Mouse (Mus musculus) kidney, adult 2 months (tissue): Measurements from ENCODE around the gene Spint2.

Source experiments
- CTCF ChIP-seq: fragments of 200-500 bp; conservative IDR thresholded peaks from 2 replicates; pipeline ENCODE4 v1.5.1; 2011; ENCODE audit warnings: low read depth, mild to moderate bottlenecking, control low read depth, low read length, moderate library complexity, mixed read lengths; ENCODE audit not compliant: insufficient read depth, insufficient read length
- POLR2A ChIP-seq: fragments of 200-500 bp; IDR thresholded peaks from one replicate; pipeline ENCODE4 v1.6.1; 2011; ENCODE audit warnings: low read depth, low read length, control low read depth

- no peak for TF ChIP-seq CTCF
- no peak for TF ChIP-seq POLR2A
These were observed 10.1 kb upstream of the Spint2 start for GRCm38 (mm10) chr7:29291616-29292457.
